Mouse (Mus musculus) erythroblast, embryonic 14.5 days (primary cell): ENCODE results near the gene Car2.

Experiments
- GATA1 ChIP-seq: IDR thresholded peaks from 2 replicates; pipeline ENCODE4 v1.6.1; 2012; ENCODE audit warnings: low read length, inconsistent platforms, mixed read lengths
- TAL1 ChIP-seq: IDR thresholded peaks from 3 replicates; pipeline ENCODE4 v1.6.1; 2012; ENCODE audit warnings: low read length, inconsistent platforms, mixed read lengths

GRCm38 (mm10) chr3:14887134-14887666 lies 1.1 kb downstream of the Car2 start:
- TF ChIP-seq GATA1 = no peak
- no peak for TF ChIP-seq TAL1
